Mouse (Mus musculus) 416B (cell line): ENCODE measurements around the gene Mn1.

Experiments used
- DNase-seq: peaks from one replicate; pipeline ENCODE4 v3.0.0; 2011; ENCODE audit warnings: low read depth

The Mn1 gene

GRCm38 (mm10) chr5:111416591-111417374 is at the start of gene Mn1:
Mn1 (plus strand) TSS chr5:111417362.
- DNase-seq: no peak

GRCm38 (mm10) chr5:111367937-111368517 is 49.1 kb upstream of the Mn1 start:
- DNase-seq: no peak

- no peak for DNase-seq
Measured at GRCm38 (mm10) chr5:111368576-111368975, 48.6 kb upstream of the Mn1 start.

GRCm38 (mm10) chr5:111375616-111376015 is 41.5 kb upstream of the Mn1 start:
- no peak for DNase-seq

- no peak for DNase-seq
Measured at GRCm38 (mm10) chr5:111376276-111377020, 40.7 kb upstream of the Mn1 start.

- DNase-seq: no peak
Measured at GRCm38 (mm10) chr5:111378126-111378993, 38.8 kb upstream of the Mn1 start.

- DNase-seq: no peak
Measured at GRCm38 (mm10) chr5:111383335-111383734, 33.8 kb upstream of the Mn1 start.

GRCm38 (mm10) chr5:111390911-111391310 is 26.3 kb upstream of the Mn1 start:
- DNase-seq: no peak

GRCm38 (mm10) chr5:111391485-111391884 is 25.7 kb upstream of the Mn1 start:
- DNase-seq: no peak

- no peak for DNase-seq
Measured at GRCm38 (mm10) chr5:111393346-111394197, 23.6 kb upstream of the Mn1 start.

GRCm38 (mm10) chr5:111394198-111395053 is 22.7 kb upstream of the Mn1 start:
- DNase-seq: no peak

GRCm38 (mm10) chr5:111395771-111396170 is 21.4 kb upstream of the Mn1 start:
- no peak for DNase-seq

- DNase-seq: no peak
Measured at GRCm38 (mm10) chr5:111396199-111396598, 21.0 kb upstream of the Mn1 start.

- no peak for DNase-seq
Measured at GRCm38 (mm10) chr5:111398471-111398870, 18.7 kb upstream of the Mn1 start.

- no peak for DNase-seq
Measured at GRCm38 (mm10) chr5:111399271-111399670, 17.9 kb upstream of the Mn1 start.

GRCm38 (mm10) chr5:111401879-111402650 is 15.1 kb upstream of the Mn1 start:
- no peak for DNase-seq

GRCm38 (mm10) chr5:111402651-111402996 is 14.5 kb upstream of the Mn1 start:
- DNase-seq: no peak

- no peak for DNase-seq
Measured at GRCm38 (mm10) chr5:111404721-111405120, 12.4 kb upstream of the Mn1 start.

GRCm38 (mm10) chr5:111408470-111409105 is 8.6 kb upstream of the Mn1 start:
- DNase-seq: no peak
